Comparison of ENCODE assay signal across 18 mouse cellular contexts in genomic region chr19:33225002-33225376, GRCm38 (mm10).
DNase-seq lines count a peak whose midpoint lies in the region; ATAC-seq and TF ChIP-seq lines count a peak whose summit lies in the region.
"Had no signal": no experiment of that assay in that cellular context is flagged by ENCODE, and none has a peak within 500 bp of the region (broad histone marks: within the 10 kb centered on the region; RNA-seq: fewer than 3 reads in every experiment).

No protein-coding gene starts in this region.

- H3K4me1 ChIP-seq in kidney, embryonic 15.5 days, result peaks cover 30% of the 10 kb centered on the region
- H3K4me1 ChIP-seq in kidney, embryonic 14.5 days (ENCODE audit: control insufficient read depth, insufficient read depth, low read length), result peaks cover 19% of the 10 kb centered on the region
- peaks cover 29% of the 10 kb centered on the region; the same call in 1 of the 2 replicates for H3K4me1 ChIP-seq in spleen, adult 2 months (ENCODE audit: control insufficient read depth, insufficient read depth, insufficient read length)
- peaks cover 8% of the 10 kb centered on the region for H3K4me1 ChIP-seq in small intestine, adult 2 months (ENCODE audit: control insufficient read depth, insufficient read depth, insufficient read length, low read length)

- no peak overlapping the region for H3K4me3 ChIP-seq in kidney, embryonic 15.5 days (replicated peaks)
- no peak overlapping the region for H3K4me3 ChIP-seq in kidney, embryonic 14.5 days (ENCODE audit: low read length)
- H3K4me3 ChIP-seq in spleen, adult 2 months (ENCODE audit: extremely low read depth, insufficient read depth, insufficient read length), result no peak overlapping the region
- no peak overlapping the region for H3K4me3 ChIP-seq in small intestine, adult 2 months (ENCODE audit: low read depth, low read length)
- H3K4me3 ChIP-seq: embryonic facial prominence, embryonic 12.5 days; limb, embryonic 10.5 days had no signal

- no peaks in the 10 kb centered on the region for H3K36me3 ChIP-seq in kidney, embryonic 15.5 days
- H3K36me3 ChIP-seq in kidney, embryonic 14.5 days (ENCODE audit: control insufficient read depth, insufficient read depth, low read length), result no peaks in the 10 kb centered on the region
- H3K36me3 ChIP-seq in spleen, adult 2 months (ENCODE audit: control insufficient read depth, insufficient read depth, low read length), result no peaks in the 10 kb centered on the region
- no peaks in the 10 kb centered on the region for H3K36me3 ChIP-seq in small intestine, adult 2 months (ENCODE audit: control insufficient read depth, insufficient read depth, low read length)
- H3K36me3 ChIP-seq: embryonic facial prominence, embryonic 12.5 days; forebrain, embryonic 15.5 days; hindbrain, embryonic 15.5 days; limb, embryonic 10.5 days had no signal

- no peak overlapping the region for H3K4me2 ChIP-seq in kidney, embryonic 15.5 days
- H3K4me2 ChIP-seq in kidney, embryonic 14.5 days (replicated peaks; ENCODE audit: low read depth, low read length), result no peak overlapping the region
- H3K4me2 ChIP-seq: embryonic facial prominence, embryonic 12.5 days; heart, embryonic 11.5 days had no signal

- TF ChIP-seq POLR2A in spleen, adult 2 months (IDR thresholded peaks at IDR 0.05; ENCODE audit: low read depth, low read length), result no peak
- TF ChIP-seq POLR2A in small intestine, adult 2 months (IDR thresholded peaks at IDR 0.05; ENCODE audit: low read depth, low read length), result no peak

- H3K27ac ChIP-seq in kidney, embryonic 15.5 days, result 0 out of 2 replicates have a peak overlapping the region, but pooled peaks have one; percentile 72
- no peak overlapping the region for H3K27ac ChIP-seq in kidney, embryonic 14.5 days (ENCODE audit: low read depth, low read length)
- H3K27ac ChIP-seq in spleen, adult 2 months (ENCODE audit: insufficient read depth, low read length), result peak overlapping the region; percentile 52; the same call in 1 of the 2 replicates
- H3K27ac ChIP-seq in small intestine, adult 2 months (ENCODE audit: insufficient read depth, low read depth, low read length), result peak overlapping the region; percentile 11; the same call in 1 of the 2 replicates
- H3K27ac ChIP-seq: embryonic facial prominence, embryonic 12.5 days; limb, embryonic 10.5 days had no signal

- 87% methylated on average over 9 of the region's 9 CpGs for WGBS in kidney, embryonic 15.5 days
- 91% methylated on average over 9 of the region's 9 CpGs for WGBS in kidney, embryonic 14.5 days
- whole genome bisulfite sequencing in spleen, adult 2 months, result 39% methylated on average over 9 of the region's 9 CpGs
- WGBS in small intestine, adult 2 months, result 84% methylated on average over 9 of the region's 9 CpGs

- no peak for DNase-seq in spleen, adult 2 months (ENCODE audit: low read depth in 1 of 2, low spot score in 2 of 2)
- no peak for DNase-seq in spleen, postnatal 4 days (ENCODE audit: low spot score in 2 of 2)
- peak; percentile 18 for DNase-seq in induced T-regulatory cell, adult 2 months (ENCODE audit: low read depth)
- DNase-seq: adrenal gland, adult 2 months; kidney, adult 11 months; kidney, postnatal 14 days; lung, embryonic 14.5 days; lung, postnatal 4 days; right cerebral cortex, postnatal 25 days had no signal

- no peaks in the 10 kb centered on the region for H3K9me3 ChIP-seq in kidney, embryonic 15.5 days (replicated peaks)
- no peaks in the 10 kb centered on the region for H3K9me3 ChIP-seq in kidney, embryonic 14.5 days (ENCODE audit: control insufficient read depth, low read length)
- H3K9me3 ChIP-seq: embryonic facial prominence, embryonic 12.5 days; forebrain, embryonic 15.5 days; hindbrain, embryonic 15.5 days; limb, embryonic 10.5 days had no signal

- no peak for TF ChIP-seq CTCF in spleen, adult 2 months (IDR thresholded peaks at IDR 0.05; ENCODE audit: extremely low read depth, insufficient read depth, insufficient read length, insufficient replicate concordance)
- TF ChIP-seq CTCF in small intestine, adult 2 months (IDR thresholded peaks at IDR 0.05; ENCODE audit: extremely low read depth, insufficient read length, insufficient replicate concordance, low read depth, low read length), result no peak

- H3K27me3 ChIP-seq in kidney, embryonic 15.5 days, result no peaks in the 10 kb centered on the region
- H3K27me3 ChIP-seq in kidney, embryonic 14.5 days (ENCODE audit: control insufficient read depth, insufficient read depth, low read length), result no peaks in the 10 kb centered on the region
- H3K27me3 ChIP-seq in spleen, adult 2 months (ENCODE audit: control insufficient read depth, insufficient read depth, low read length), result no peaks in the 10 kb centered on the region
- H3K27me3 ChIP-seq in small intestine, adult 2 months (ENCODE audit: control insufficient read depth, insufficient read depth, low read length), result no peaks in the 10 kb centered on the region
- H3K27me3 ChIP-seq: embryonic facial prominence, embryonic 12.5 days; forebrain, embryonic 15.5 days; hindbrain, embryonic 15.5 days had no signal

- no peak overlapping the region for H3K9ac ChIP-seq in kidney, embryonic 15.5 days
- no peak overlapping the region for H3K9ac ChIP-seq in kidney, embryonic 14.5 days (ENCODE audit: low read depth, low read length)
- H3K9ac ChIP-seq: embryonic facial prominence, embryonic 12.5 days; hindbrain, embryonic 15.5 days; lung, embryonic 14.5 days had no signal

- ATAC-seq in kidney, embryonic 15.5 days (replicated peaks; ENCODE audit: low FRiP score), result no peak
- no peak for ATAC-seq in kidney, embryonic 14.5 days (ENCODE audit: low FRiP score, low TSS enrichment)
- ATAC-seq in monocyte, adult 5-6 weeks (replicated peaks; ENCODE audit: insufficient number of reproducible peaks, low FRiP score, low TSS enrichment, poor library complexity, severe bottlenecking), result no peak
